Mouse (Mus musculus) left cerebral cortex, postnatal 10 days (tissue): ENCODE results near the gene Vsir. TPM values are rescaled to one million over a fixed set of nuclear protein-coding genes. Genes with fewer than 3 reads are reported as not detected.

Experiments
- DNase-seq, 2 experiments: peaks; one replicate each; pipeline ENCODE4 v3.0.0; 2021 to 2022; ENCODE audit warnings: low spot score in 2 of 2, mixed read lengths in 1 of 2; ENCODE audit errors: extremely low spot score in 1 of 2
- intact Hi-C: fragments of 180-260 bp; cut with DNase I; formaldehyde crosslinking; loops from one replicate; pipeline ENCODE4 v1.15.1; 2025
- total RNA-seq, 2 experiments: library from RNA; stranded (reverse); gene quantifications; 2 replicates each; pipeline ENCODE4 v1.2.3; 2021

Vsir gene
- total RNA-seq, 2 experiments from 2014 or later: 18.8 to 20.7 TPM

- no peak for DNase-seq
- intact Hi-C loops: no loop called here
Measured at GRCm38 (mm10) chr10:60351248-60351647, 4.6 kb downstream of the Vsir start.

- intact Hi-C loops: no loop called here
- peak in 1 of 2 experiments; percentile 68 for DNase-seq
Measured at GRCm38 (mm10) chr10:60351761-60352455, 5.3 kb downstream of the Vsir start.

GRCm38 (mm10) chr10:60353241-60354002 is 6.8 kb downstream of the Vsir start:
- intact Hi-C loops: no loop called here
- no peak for DNase-seq

GRCm38 (mm10) chr10:60354003-60354325 is 7.3 kb downstream of the Vsir start:
- no peak for DNase-seq
- intact Hi-C loops: no loop called here

- no peak for DNase-seq
- intact Hi-C loops: no loop called here
Measured at GRCm38 (mm10) chr10:60354881-60355677, 8.4 kb downstream of the Vsir start.

- intact Hi-C loops: no loop called here
- DNase-seq: no peak
Measured at GRCm38 (mm10) chr10:60357441-60357840, 10.8 kb downstream of the Vsir start.

GRCm38 (mm10) chr10:60357901-60358300 is 11.2 kb downstream of the Vsir start:
- intact Hi-C loops: no loop called here
- no peak for DNase-seq

- DNase-seq: no peak
- intact Hi-C loops: no loop called here
Measured at GRCm38 (mm10) chr10:60358776-60359175, 12.1 kb downstream of the Vsir start.

- intact Hi-C loops: no loop called here
- DNase-seq: no peak
Measured at GRCm38 (mm10) chr10:60361615-60362309, 15.1 kb downstream of the Vsir start.

GRCm38 (mm10) chr10:60362310-60362628 is 15.6 kb downstream of the Vsir start:
- no peak for DNase-seq
- intact Hi-C loops: no loop called here

- no peak for DNase-seq
- intact Hi-C loops: no loop called here
Measured at GRCm38 (mm10) chr10:60363426-60363825, 16.8 kb downstream of the Vsir start.

GRCm38 (mm10) chr10:60367145-60367544 is 20.5 kb downstream of the Vsir start:
- DNase-seq: no peak

GRCm38 (mm10) chr10:60367904-60368303 is 21.3 kb downstream of the Vsir start:
- DNase-seq: no peak
- intact Hi-C loops: no loop called here

More at GRCm38 (mm10) chr10:60367145-60367544, 20.5 kb downstream of the Vsir start:
- intact Hi-C loops: no loop called here

- no peak for DNase-seq
- intact Hi-C loops: no loop called here
Measured at GRCm38 (mm10) chr10:60369405-60369804, 22.8 kb downstream of the Vsir start.

- intact Hi-C loops: no loop called here
- DNase-seq: no peak
Measured at GRCm38 (mm10) chr10:60370098-60370497, 23.4 kb downstream of the Vsir start.

- no peak for DNase-seq
- intact Hi-C loops: no loop called here
Measured at GRCm38 (mm10) chr10:60370601-60371061, 24.0 kb downstream of the Vsir start.

- no peak for DNase-seq
- intact Hi-C loops: no loop called here
Measured at GRCm38 (mm10) chr10:60371596-60372386, 25.1 kb downstream of the Vsir start.

GRCm38 (mm10) chr10:60373543-60373936 is 26.9 kb downstream of the Vsir start:
- no peak for DNase-seq
- intact Hi-C loops: no loop called here
